Mouse (Mus musculus) CH12.LX (cell line): ENCODE data around the gene Cmc4. TPM values are rescaled to one million over a fixed set of nuclear protein-coding genes. Genes with fewer than 3 reads are reported as not detected.

Experiments used
- DNase-seq: peaks from one replicate; pipeline ENCODE4 v3.0.0-alpha.2; 2013; ENCODE audit errors: extremely low read depth
- H3K27ac ChIP-seq: 2 replicates; pipeline ENCODE4 v1.5.1; 2012; ENCODE audit warnings: low read depth, mild to moderate bottlenecking, control low read depth, moderate library complexity; ENCODE audit not compliant: insufficient read depth
- H3K27me3 ChIP-seq: replicated peaks from 2 replicates; pipeline ENCODE3; 2012; ENCODE audit warnings: inconsistent platforms
- H3K36me3 ChIP-seq, 2 experiments: replicated peaks in 1 of 2; 2 replicates each; pipeline versions ENCODE3 to v1.6.1; 2012; ENCODE audit warnings: inconsistent platforms in 1 of 2, low read length in 1 of 2, mild to moderate bottlenecking in 1 of 2, mixed read lengths in 1 of 2, moderate library complexity in 1 of 2; ENCODE audit not compliant: control insufficient read depth in 1 of 2, insufficient read depth in 1 of 2
- H3K4me1 ChIP-seq, 2 experiments: 2 replicates each; pipeline ENCODE4 v1.6.1; 2012; ENCODE audit warnings: inconsistent platforms in 1 of 2, moderate library complexity in 1 of 2; ENCODE audit not compliant: insufficient read depth in 2 of 2, control insufficient read depth in 1 of 2
- H3K4me2 ChIP-seq: 2 replicates; pipeline ENCODE4 v1.6.1; 2012; ENCODE audit warnings: low read depth, mild to moderate bottlenecking, control low read depth; ENCODE audit not compliant: poor library complexity, insufficient read depth, severe bottlenecking
- H3K4me3 ChIP-seq, 3 experiments: fragments of 150-350 bp in 1 of 3; sonication (generic) in 1 of 3; replicated peaks in 1 of 3; 2 replicates each; pipeline versions ENCODE3 to v1.5.1; 2011 to 2012; ENCODE audit warnings: low read depth in 2 of 3, low read length in 2 of 3, mild to moderate bottlenecking in 2 of 3, moderate library complexity in 2 of 3, control low read depth in 1 of 3, improper control_type of control experiment in 1 of 3, inconsistent platforms in 1 of 3, mixed read lengths in 1 of 3; ENCODE audit not compliant: poor library complexity in 1 of 3
- H3K79me2 ChIP-seq: replicated peaks from 2 replicates; pipeline ENCODE4 v1.6.1; 2012; ENCODE audit warnings: mild to moderate bottlenecking, moderate library complexity; ENCODE audit not compliant: control insufficient read depth, poor library complexity, insufficient read depth, severe bottlenecking; ENCODE audit errors: extremely low read depth
- H3K9ac ChIP-seq: 2 replicates; pipeline ENCODE4 v1.6.1; 2012; ENCODE audit warnings: low read depth, mild to moderate bottlenecking, control low read depth, moderate library complexity; ENCODE audit not compliant: insufficient read depth
- H3K9me3 ChIP-seq: replicated peaks from 2 replicates; pipeline ENCODE3; 2012; ENCODE audit warnings: low read length, inconsistent platforms, mixed read lengths
- CHD1 ChIP-seq: IDR thresholded peaks from 2 replicates; pipeline ENCODE4 v1.6.1; 2012; ENCODE audit warnings: low read depth, low read length, improper control_type of control experiment, inconsistent platforms
- CTCF ChIP-seq, 2 experiments: IDR thresholded peaks in 1 of 2; conservative IDR thresholded peaks in 1 of 2; 2 replicates each; pipeline ENCODE4 v1.5.1; 2011 to 2012; ENCODE audit warnings: low read depth in 2 of 2, low read length in 2 of 2, improper control_type of control experiment in 1 of 2, inconsistent platforms in 1 of 2, mild to moderate bottlenecking in 1 of 2, moderate library complexity in 1 of 2
- E2F4 ChIP-seq: IDR thresholded peaks from 2 replicates; pipeline ENCODE4 v1.6.1; 2011; ENCODE audit warnings: low read depth, low read length, improper control_type of control experiment; ENCODE audit not compliant: insufficient replicate concordance
- ELF1 ChIP-seq: IDR thresholded peaks from 2 replicates; pipeline ENCODE4 v1.6.1; 2014; ENCODE audit warnings: low read depth, mild to moderate bottlenecking, inconsistent platforms, low read length, improper control_type of control experiment
- EP300 ChIP-seq: IDR thresholded peaks from 2 replicates; pipeline ENCODE4 v1.6.1; 2011; ENCODE audit warnings: low read length, improper control_type of control experiment
- ETS1 ChIP-seq: conservative IDR thresholded peaks from 2 replicates; pipeline ENCODE4 v1.6.1; 2012; ENCODE audit warnings: low read depth, mild to moderate bottlenecking, inconsistent platforms, low read length, improper control_type of control experiment, moderate library complexity
- HCFC1 ChIP-seq: IDR thresholded peaks from 2 replicates; pipeline ENCODE4 v1.6.1; 2012; ENCODE audit warnings: low read depth, mild to moderate bottlenecking, inconsistent platforms, low read length, improper control_type of control experiment
- JUN ChIP-seq: IDR thresholded peaks from 2 replicates; pipeline ENCODE4 v1.6.1; 2011; ENCODE audit warnings: low read depth, mild to moderate bottlenecking, low read length, improper control_type of control experiment, moderate library complexity; ENCODE audit not compliant: insufficient read depth
- JUND ChIP-seq: conservative IDR thresholded peaks from 2 replicates; pipeline ENCODE4 v1.6.1; 2011; ENCODE audit warnings: low read depth, low read length, improper control_type of control experiment
- MAFK ChIP-seq: IDR thresholded peaks from 2 replicates; pipeline ENCODE4 v1.6.1; 2011; ENCODE audit warnings: low read length, improper control_type of control experiment; ENCODE audit not compliant: insufficient replicate concordance
- MEF2A ChIP-seq: IDR thresholded peaks from 2 replicates; pipeline ENCODE4 v1.6.1; 2014; ENCODE audit warnings: low read depth, mild to moderate bottlenecking, inconsistent platforms, low read length, improper control_type of control experiment, borderline replicate concordance
- MYC ChIP-seq: IDR thresholded peaks from 2 replicates; pipeline ENCODE4 v1.6.1; 2011; ENCODE audit warnings: low read depth, mild to moderate bottlenecking, improper control_type of control experiment, low read length
- NELFE ChIP-seq: IDR thresholded peaks from 2 replicates; pipeline ENCODE4 v1.6.1; 2011; ENCODE audit warnings: low read depth, low read length, improper control_type of control experiment
- SIN3A ChIP-seq: IDR thresholded peaks from 2 replicates; pipeline ENCODE4 v1.6.1; 2012; ENCODE audit warnings: low read length, improper control_type of control experiment, inconsistent platforms
- TBP ChIP-seq: conservative IDR thresholded peaks from 2 replicates; pipeline ENCODE4 v1.6.1; 2011; ENCODE audit warnings: low read depth, low read length, improper control_type of control experiment
- ZKSCAN1 ChIP-seq: IDR thresholded peaks from 2 replicates; pipeline ENCODE4 v1.6.1; 2012; ENCODE audit warnings: low read depth, inconsistent platforms, low read length, improper control_type of control experiment, borderline replicate concordance
- ZMIZ1 ChIP-seq: IDR thresholded peaks from 2 replicates; pipeline ENCODE4 v1.6.1; 2012; ENCODE audit warnings: low read depth, mild to moderate bottlenecking, inconsistent platforms, low read length, improper control_type of control experiment
- ZNF384 ChIP-seq: IDR thresholded peaks from 2 replicates; pipeline ENCODE4 v1.6.1; 2012; ENCODE audit warnings: low read depth, low read length, improper control_type of control experiment, inconsistent platforms
- dilution Hi-C: fragments of 300-500 bp; cut with MboI; formaldehyde crosslinking; loops from 2 replicates; pipeline ENCODE4 v1.14.3; 2020; ENCODE audit warnings: low sequenced_read_pairs; ENCODE audit not compliant: extremely low pct_unique_long_range_greater_than_20kb, extremely low pct_ligation_motif_present
- in situ Hi-C: fragments of 300-500 bp; cut with MboI; formaldehyde crosslinking; loops from 3 replicates; pipeline ENCODE4 v1.14.3; 2019; ENCODE audit warnings: low sequenced_read_pairs, low pct_ligation_motif_present, low pct_unique_long_range_greater_than_20kb, mixed read lengths
- polyA plus RNA-seq: library from polyadenylated mRNA; unstranded; fragments of >175 nt; gene quantifications from 2 replicates; pipeline ENCODE4 v1.2.1, GENCODE M21; 2012; ENCODE audit warnings: low read depth; ENCODE audit not compliant: insufficient read length
- total RNA-seq, 2 experiments: library from RNA; depleted of rRNA; stranded (reverse); fragments of 300-350 nt in 1 of 2; fragments of >200 nt in 1 of 2; gene quantifications; 2 replicates each; pipeline ENCODE4 v1.2.3; 2012 to 2014

Cmc4 gene
- total and polyA plus RNA-seq, 3 experiments, result 5.4 to 11.2 (median 8.8) TPM

DNA sequence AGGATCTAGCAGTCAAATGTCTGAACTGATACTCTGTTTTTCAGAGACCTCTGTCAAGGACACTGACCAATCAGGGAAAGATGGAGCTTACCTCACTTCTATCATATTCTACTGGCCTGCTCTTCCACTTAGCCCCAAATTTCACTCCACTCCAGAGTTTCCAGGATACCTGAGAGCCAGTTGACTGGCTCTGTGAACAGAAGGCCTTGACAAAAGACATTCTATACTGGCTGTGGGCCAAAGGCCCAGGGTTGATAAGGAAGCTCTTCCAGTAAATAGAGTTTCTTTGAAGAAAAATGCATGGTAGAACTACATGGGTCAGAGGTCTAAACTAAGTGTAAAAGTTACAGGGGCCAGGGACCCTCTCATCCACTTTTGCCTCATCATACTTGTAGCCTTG lies 46.2 kb downstream of the Cmc4 start:
- Histone ChIP-seq H3K27ac (no peak overlapping the region), H3K4me2 (no peak overlapping the region), H3K79me2 (no peaks in the 10 kb centered on the region), H3K27me3 (no peaks in the 10 kb centered on the region), H3K36me3 (no peaks in the 10 kb centered on the region), H3K9me3 (no peaks in the 10 kb centered on the region), H3K4me1 (no peaks in the 10 kb centered on the region), H3K9ac (no peak overlapping the region), H3K4me3 (no peak overlapping the region)
- dilution Hi-C loops (no loop called here), in situ Hi-C loops (no loop called here)
- no peak for DNase-seq
- TF ChIP-seq NELFE (no peak), CTCF (conservative IDR thresholded peaks at IDR 0.05 in 1 of 2, IDR thresholded peaks at IDR 0.05 in 1 of 2; ENCODE audit: low read depth in 2 of 2, low read length in 2 of 2) (no peak), TBP (no peak), CHD1 (no peak), ZKSCAN1 (no peak), ZMIZ1 (no peak), ELF1 (no peak), ZNF384 (no peak), E2F4 (no peak), HCFC1 (no peak), JUN (no peak), EP300 (no peak), ETS1 (no peak), MEF2A (no peak), JUND (no peak), MAFK (no peak), SIN3A (no peak), MYC (no peak)

Other genes starting within 250 kb of the Cmc4 start
- 13.3 and 14.5 TPM in 2 replicates for gene Fundc2, start 34.2 kb downstream of the Cmc4 start, total RNA-seq (2012; rRNA removed)
- 27.4 and 30.0 TPM in 2 replicates for gene Fundc2, start 34.2 kb downstream of the Cmc4 start, total RNA-seq (2014; rRNA removed)
- 42.9 and 45.9 TPM in 2 replicates for gene Fundc2, start 34.2 kb downstream of the Cmc4 start, polyA plus RNA-seq
- 1.6 and 2.8 TPM in 2 replicates for gene F8, start 34.0 kb downstream of the Cmc4 start, total RNA-seq (2012; rRNA removed)
- gene F8, start 34.0 kb downstream of the Cmc4 start, total RNA-seq (2014; rRNA removed), result 2.6 and 4.1 TPM in 2 replicates
- 0.76 and 1.2 TPM in 2 replicates for gene F8, start 34.0 kb downstream of the Cmc4 start, polyA plus RNA-seq
- 4.5 and 4.6 TPM in 2 replicates for gene Mtcp1, start within 50 bp of the Cmc4 start, total RNA-seq (2012; rRNA removed)
- gene Mtcp1, start within 50 bp of the Cmc4 start, total RNA-seq (2014; rRNA removed), result 6.7 and 8.8 TPM in 2 replicates
- gene Mtcp1, start within 50 bp of the Cmc4 start, polyA plus RNA-seq, result 7.3 and 7.4 TPM in 2 replicates
- 22.9 and 26.0 TPM in 2 replicates for gene Brcc3, start within 50 bp of the Cmc4 start, total RNA-seq (2012; rRNA removed)
- gene Brcc3, start within 50 bp of the Cmc4 start, total RNA-seq (2014; rRNA removed), result 45.5 and 45.9 TPM in 2 replicates
- gene Brcc3, start within 50 bp of the Cmc4 start, polyA plus RNA-seq, result 68.0 and 68.2 TPM in 2 replicates
- gene Vbp1, start 97.7 kb upstream of the Cmc4 start, total RNA-seq (2012; rRNA removed), result 61.9 and 74.5 TPM in 2 replicates
- 244 and 293 TPM in 2 replicates for gene Vbp1, start 97.7 kb upstream of the Cmc4 start, total RNA-seq (2014; rRNA removed)
- gene Vbp1, start 97.7 kb upstream of the Cmc4 start, polyA plus RNA-seq, result 94.9 and 101 TPM in 2 replicates
- gene Rab39b, start 161.6 kb upstream of the Cmc4 start, total RNA-seq (2012; rRNA removed), result not detected in 2 replicates
- gene Rab39b, start 161.6 kb upstream of the Cmc4 start, total RNA-seq (2014; rRNA removed), result not detected in 2 replicates
- gene Rab39b, start 161.6 kb upstream of the Cmc4 start, polyA plus RNA-seq, result not detected in 2 replicates